Mouse (Mus musculus) MEL (cell line): ENCODE results near the gene Ppp2r1b. TPM values are rescaled to one million over a fixed set of nuclear protein-coding genes. Genes with fewer than 3 reads are reported as not detected.

Source experiments
- DNase-seq: peaks from one replicate; pipeline ENCODE4 v3.0.0; 2011; ENCODE audit warnings: low read depth, low spot score
- H3K27ac ChIP-seq: 2 replicates; pipeline ENCODE4 v1.5.1; 2012; ENCODE audit warnings: low read depth, mild to moderate bottlenecking, control low read depth, low read length, moderate library complexity; ENCODE audit not compliant: control insufficient read depth
- H3K27me3 ChIP-seq, 2 experiments: fragments of 150-350 bp in 1 of 2; sonication (generic) in 1 of 2; 2 replicates each; pipeline ENCODE4 v1.6.1; 2012; ENCODE audit warnings: low read length in 2 of 2, mild to moderate bottlenecking in 2 of 2, improper control_type of control experiment in 1 of 2, moderate library complexity in 1 of 2; ENCODE audit not compliant: insufficient read depth in 2 of 2, control insufficient read depth in 1 of 2
- H3K36me3 ChIP-seq, 2 experiments: 2 replicates each; pipeline ENCODE4 v1.6.1; 2012 to 2014; ENCODE audit warnings: low read length in 2 of 2, improper control_type of control experiment in 1 of 2, inconsistent platforms in 1 of 2, mild to moderate bottlenecking in 1 of 2; ENCODE audit not compliant: insufficient read depth in 2 of 2, control insufficient read depth in 1 of 2
- H3K4me1 ChIP-seq, 2 experiments: fragments of 150-350 bp in 1 of 2; sonication (generic) in 1 of 2; 2 replicates each; pipeline ENCODE4 v1.6.1; 2012; ENCODE audit warnings: low read length in 2 of 2, improper control_type of control experiment in 1 of 2, mild to moderate bottlenecking in 1 of 2; ENCODE audit not compliant: insufficient read depth in 2 of 2, control insufficient read depth in 1 of 2
- H3K4me3 ChIP-seq, 2 experiments: fragments of 150-350 bp in 1 of 2; sonication (generic) in 1 of 2; 2 replicates each; pipeline ENCODE4 v1.5.1; 2012; ENCODE audit warnings: low read depth in 2 of 2, low read length in 2 of 2, mild to moderate bottlenecking in 2 of 2, moderate library complexity in 2 of 2, control low read depth in 1 of 2, improper control_type of control experiment in 1 of 2; ENCODE audit not compliant: control insufficient read depth in 1 of 2, insufficient read depth in 1 of 2
- H3K79me2 ChIP-seq: 2 replicates; pipeline ENCODE4 v1.6.1; 2012; ENCODE audit warnings: mild to moderate bottlenecking, low read length, moderate library complexity; ENCODE audit not compliant: control insufficient read depth, poor library complexity, insufficient read depth
- H3K9ac ChIP-seq: 2 replicates; pipeline ENCODE4 v1.6.1; 2012; ENCODE audit warnings: low read depth, mild to moderate bottlenecking, control low read depth, low read length, moderate library complexity; ENCODE audit not compliant: control insufficient read depth, poor library complexity, severe bottlenecking
- H3K9me3 ChIP-seq: fragments of 150-350 bp; sonication (generic); replicated peaks from 2 replicates; pipeline ENCODE4 v1.6.1; 2012; ENCODE audit warnings: mild to moderate bottlenecking, low read length, improper control_type of control experiment, moderate library complexity; ENCODE audit not compliant: insufficient read depth
- BHLHE40 ChIP-seq: IDR thresholded peaks from 2 replicates; pipeline ENCODE4 v1.6.1; 2012; ENCODE audit warnings: low read depth, mild to moderate bottlenecking, inconsistent platforms, low read length, improper control_type of control experiment, borderline replicate concordance
- CHD2 ChIP-seq: IDR thresholded peaks from 2 replicates; pipeline ENCODE4 v1.6.1; 2011; ENCODE audit warnings: low read length, improper control_type of control experiment
- CTCF ChIP-seq, 3 experiments: IDR thresholded peaks in 2 of 3; conservative IDR thresholded peaks in 1 of 3; 2 replicates each; pipeline ENCODE4 v1.5.1; 2011 to 2012; ENCODE audit warnings: low read length in 3 of 3, low read depth in 2 of 3, mild to moderate bottlenecking in 2 of 3, improper control_type of control experiment in 1 of 3, inconsistent platforms in 1 of 3, mixed read lengths in 1 of 3, moderate library complexity in 1 of 3; ENCODE audit not compliant: control insufficient read depth in 1 of 3, insufficient read depth in 1 of 3, poor library complexity in 1 of 3, severe bottlenecking in 1 of 3
- E2F4 ChIP-seq: IDR thresholded peaks from 2 replicates; pipeline ENCODE4 v1.6.1; 2011; ENCODE audit warnings: low read depth, low read length, improper control_type of control experiment, borderline replicate concordance
- ELF1 ChIP-seq: IDR thresholded peaks from 2 replicates; pipeline ENCODE4 v1.6.1; 2014; ENCODE audit warnings: low read depth, mild to moderate bottlenecking, inconsistent platforms, low read length, improper control_type of control experiment, moderate library complexity
- EP300 ChIP-seq, 2 experiments: IDR thresholded peaks; 2 replicates each; pipeline ENCODE4 v1.6.1; 2011; ENCODE audit warnings: improper control_type of control experiment in 2 of 2, low read length in 2 of 2, low read depth in 1 of 2, mild to moderate bottlenecking in 1 of 2
- ETS1 ChIP-seq: IDR thresholded peaks from 2 replicates; pipeline ENCODE4 v1.6.1; 2012; ENCODE audit warnings: low read depth, mild to moderate bottlenecking, inconsistent platforms, low read length, improper control_type of control experiment, moderate library complexity
- GABPA ChIP-seq: IDR thresholded peaks from 2 replicates; pipeline ENCODE4 v1.6.1; 2012; ENCODE audit warnings: low read depth, mild to moderate bottlenecking, inconsistent platforms, low read length, improper control_type of control experiment, moderate library complexity
- GATA1 ChIP-seq: IDR thresholded peaks from 2 replicates; pipeline ENCODE4 v1.6.1; 2011; ENCODE audit warnings: low read depth, low read length, improper control_type of control experiment
- HCFC1 ChIP-seq: IDR thresholded peaks from 2 replicates; pipeline ENCODE4 v1.6.1; 2012; ENCODE audit warnings: low read depth, mild to moderate bottlenecking, inconsistent platforms, low read length, improper control_type of control experiment, moderate library complexity
- JUND ChIP-seq: IDR thresholded peaks from 2 replicates; pipeline ENCODE4 v1.6.1; 2011; ENCODE audit warnings: low read depth, mild to moderate bottlenecking, improper control_type of control experiment, low read length
- KAT2A ChIP-seq: conservative IDR thresholded peaks from 2 replicates; pipeline ENCODE4 v1.6.1; 2012; ENCODE audit warnings: low read depth, low read length, improper control_type of control experiment, inconsistent platforms
- MAFK ChIP-seq: IDR thresholded peaks from 2 replicates; pipeline ENCODE4 v1.6.1; 2011; ENCODE audit warnings: low read depth, mild to moderate bottlenecking, low read length, improper control_type of control experiment, borderline replicate concordance
- MAX ChIP-seq: IDR thresholded peaks from 2 replicates; pipeline ENCODE4 v1.6.1; 2011; ENCODE audit warnings: low read length, improper control_type of control experiment
- MAZ ChIP-seq: IDR thresholded peaks from 2 replicates; pipeline ENCODE4 v1.6.1; 2012; ENCODE audit warnings: low read depth, mild to moderate bottlenecking, inconsistent platforms, low read length, improper control_type of control experiment
- MYB ChIP-seq: IDR thresholded peaks from 2 replicates; pipeline ENCODE4 v1.6.1; 2011; ENCODE audit warnings: mild to moderate bottlenecking, low read depth, low read length, improper control_type of control experiment
- MYC ChIP-seq: IDR thresholded peaks from 2 replicates; pipeline ENCODE4 v1.6.1; 2011; ENCODE audit warnings: low read depth, mild to moderate bottlenecking, low read length, improper control_type of control experiment, moderate library complexity
- NELFE ChIP-seq: IDR thresholded peaks from 2 replicates; pipeline ENCODE4 v1.6.1; 2011; ENCODE audit warnings: low read depth, low read length, improper control_type of control experiment
- NRF1 ChIP-seq: IDR thresholded peaks from 2 replicates; pipeline ENCODE4 v1.6.1; 2014; ENCODE audit warnings: low read depth, mild to moderate bottlenecking, inconsistent platforms, low read length, improper control_type of control experiment, moderate library complexity; ENCODE audit not compliant: poor library complexity, insufficient read depth, severe bottlenecking
- RAD21 ChIP-seq: IDR thresholded peaks from 2 replicates; pipeline ENCODE4 v1.6.1; 2011; ENCODE audit warnings: mild to moderate bottlenecking, low read depth, low read length, improper control_type of control experiment
- RCOR1 ChIP-seq: IDR thresholded peaks from 2 replicates; pipeline ENCODE4 v1.6.1; 2012; ENCODE audit warnings: low read depth, mild to moderate bottlenecking, inconsistent platforms, low read length, improper control_type of control experiment
- SIN3A ChIP-seq: IDR thresholded peaks from 2 replicates; pipeline ENCODE4 v1.6.1; 2012; ENCODE audit warnings: low read length, improper control_type of control experiment, inconsistent platforms
- SMC3 ChIP-seq: IDR thresholded peaks from 2 replicates; pipeline ENCODE4 v1.6.1; 2011; ENCODE audit warnings: low read depth, low read length, improper control_type of control experiment
- TAL1 ChIP-seq: IDR thresholded peaks from 2 replicates; pipeline ENCODE4 v1.6.1; 2012; ENCODE audit warnings: mild to moderate bottlenecking, inconsistent platforms, low read length, moderate library complexity, mixed read lengths
- TCF12 ChIP-seq: IDR thresholded peaks from 2 replicates; pipeline ENCODE4 v1.6.1; 2014; ENCODE audit warnings: low read depth, mild to moderate bottlenecking, inconsistent platforms, low read length, improper control_type of control experiment, moderate library complexity
- USF1 ChIP-seq: IDR thresholded peaks from 2 replicates; pipeline ENCODE4 v1.6.1; 2014; ENCODE audit warnings: low read depth, mild to moderate bottlenecking, inconsistent platforms, low read length, improper control_type of control experiment, moderate library complexity
- polyA plus RNA-seq, 2 experiments: library from polyadenylated mRNA; stranded (reverse) in 1 of 2; unstranded in 1 of 2; fragments of >175 nt in 1 of 2; fragments of >200 nt in 1 of 2; gene quantifications; 2 replicates each; pipeline versions ENCODE4 v1.2.1 to v1.2.4; 2012; ENCODE audit warnings: low replicate concordance in 2 of 2, low read depth in 1 of 2; ENCODE audit not compliant: insufficient read length in 2 of 2, insufficient read depth in 1 of 2, missing spikeins in 1 of 2
- total RNA-seq: library from RNA; depleted of rRNA; stranded (reverse); fragments of 300-350 nt; gene quantifications from 2 replicates; pipeline ENCODE4 v1.2.3, GENCODE M21; 2012

Ppp2r1b gene
- total and polyA plus RNA-seq, 3 experiments, result 67.6 to 101 TPM; not detected in 1

- peak; percentile 76 for DNase-seq
- Histone ChIP-seq H3K4me1 (peaks cover 10 to 27% of the 10 kb centered on the region in 2 experiments; a peak in 3 of 4 replicates), H3K36me3 (peaks cover 0 to 13% of the 10 kb centered on the region in 2 experiments; a peak in 2 of 4 replicates), H3K4me3 (peak overlapping the region; percentile 25 to 37), H3K79me2 (no peaks in the 10 kb centered on the region), H3K27ac (no peak overlapping the region), H3K27me3 (no peaks in the 10 kb centered on the region), H3K9ac (peak overlapping the region; percentile 36), H3K9me3 (no peaks in the 10 kb centered on the region)
- TF ChIP-seq SIN3A (peak; percentile 38), SMC3 (peak; percentile 28), MYB (no peak)
Measured at GRCm38 (mm10) chr9:50849755-50850154, 4.7 kb downstream of the Ppp2r1b start.

GRCm38 (mm10) chr9:50850271-50850670, 5.2 kb downstream of the Ppp2r1b start:
- H3K4me3 ChIP-seq, result peak overlapping the region; percentile 25 to 37
- H3K79me2 ChIP-seq, result no peaks in the 10 kb centered on the region
- H3K9ac ChIP-seq, result peak overlapping the region; percentile 36
- no peaks in the 10 kb centered on the region for H3K9me3 ChIP-seq
- 0 out of 2 replicates have a peak, but pooled peaks have one; percentile 19 for TF ChIP-seq NELFE
- TF ChIP-seq TAL1, result no peak
- no peak overlapping the region for H3K27ac ChIP-seq
- H3K4me1 ChIP-seq, result peaks cover 10 to 28% of the 10 kb centered on the region in 2 experiments; a peak in 3 of 4 replicates
- H3K36me3 ChIP-seq, result peaks cover 0 to 17% of the 10 kb centered on the region in 2 experiments; a peak in 2 of 4 replicates
- DNase-seq, result peak; percentile 44
- H3K27me3 ChIP-seq, result no peaks in the 10 kb centered on the region

DNA sequence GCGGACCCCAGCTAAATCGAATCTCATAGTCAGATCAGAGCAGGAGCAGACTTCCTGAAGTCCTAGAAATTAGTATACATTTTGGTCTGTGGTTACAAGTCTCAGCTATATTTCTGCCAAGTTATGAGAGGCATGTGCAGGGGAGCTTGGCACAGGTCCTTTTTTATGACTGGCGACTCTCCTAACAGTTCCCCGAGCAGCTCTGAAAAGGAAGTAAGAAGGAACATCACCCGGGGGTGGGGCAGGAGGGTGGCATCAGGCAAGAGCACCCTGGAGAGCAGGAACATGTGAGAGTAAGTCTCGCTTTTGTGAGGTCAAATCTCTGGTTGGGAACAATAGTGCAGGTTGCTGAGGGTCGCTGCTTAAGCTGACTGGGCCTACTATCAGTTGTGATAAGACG, 5.6 kb downstream of the Ppp2r1b start:
- peak overlapping the region; percentile 36 for H3K9ac ChIP-seq
- peak overlapping the region; percentile 25 to 37 for H3K4me3 ChIP-seq
- no peak overlapping the region for H3K27ac ChIP-seq
- no peaks in the 10 kb centered on the region for H3K79me2 ChIP-seq
- peaks cover 0 to 17% of the 10 kb centered on the region in 2 experiments; a peak in 2 of 4 replicates for H3K36me3 ChIP-seq
- H3K9me3 ChIP-seq, result no peaks in the 10 kb centered on the region
- H3K27me3 ChIP-seq, result no peaks in the 10 kb centered on the region
- peaks cover 10 to 28% of the 10 kb centered on the region in 2 experiments; a peak in 3 of 4 replicates for H3K4me1 ChIP-seq
- DNase-seq, result peak; percentile 74
- TF ChIP-seq RCOR1, result no peak
- TF ChIP-seq HCFC1, result no peak
- TF ChIP-seq SIN3A, result peak; percentile 75; the same call in 1 of the 2 replicates
- TF ChIP-seq MYC, result no peak
- TF ChIP-seq ELF1, result no peak
- no peak for TF ChIP-seq E2F4
- peak; percentile 28 to 44; a peak in 2 of 4 replicates for TF ChIP-seq EP300 (IDR thresholded peaks at IDR 0.05; ENCODE audit: low read depth in 1 of 2, low read length in 2 of 2)
- no peak for TF ChIP-seq KAT2A
- TF ChIP-seq GABPA, result no peak
- TF ChIP-seq CHD2, result no peak
- TF ChIP-seq BHLHE40, result peak; percentile 52; the same call in 1 of the 2 replicates
- TF ChIP-seq JUND, result no peak
- peak; percentile 53 for TF ChIP-seq MAX
- no peak for TF ChIP-seq MAFK
- TF ChIP-seq ETS1, result no peak
- 0 out of 2 replicates have a peak, but pooled peaks have one; percentile 45 for TF ChIP-seq MAZ
- TF ChIP-seq NRF1, result no peak
- no peak for TF ChIP-seq USF1
- no peak for TF ChIP-seq NELFE
- TF ChIP-seq RAD21, result no peak
- TF ChIP-seq TCF12, result 0 out of 2 replicates have a peak, but pooled peaks have one; percentile 12
- peak; percentile 71; the same call in 1 of the 2 replicates for TF ChIP-seq GATA1
- TF ChIP-seq SMC3, result no peak; the same call in 1 of the 2 replicates
- no peak for TF ChIP-seq CTCF (IDR thresholded peaks at IDR 0.05 in 2 of 3, conservative IDR thresholded peaks at IDR 0.05 in 1 of 3; ENCODE audit: control insufficient read depth in 1 of 3, insufficient read depth in 1 of 3, low read depth in 2 of 3, low read length in 3 of 3, poor library complexity in 1 of 3, severe bottlenecking in 1 of 3)
